Mouse (Mus musculus) stomach, postnatal 0 days (tissue): ENCODE measurements around the gene Samd5.

ENCODE experiments used
- CTCF ChIP-seq: IDR thresholded peaks from 2 replicates; pipeline ENCODE4 v1.5.1; 2016; ENCODE audit warnings: antibody characterized with exemption, low read depth, mild to moderate bottlenecking, moderate library complexity
- EP300 ChIP-seq: optimal IDR thresholded peaks from 2 replicates; pipeline ENCODE3; 2016; ENCODE audit warnings: antibody characterized with exemption

DNA sequence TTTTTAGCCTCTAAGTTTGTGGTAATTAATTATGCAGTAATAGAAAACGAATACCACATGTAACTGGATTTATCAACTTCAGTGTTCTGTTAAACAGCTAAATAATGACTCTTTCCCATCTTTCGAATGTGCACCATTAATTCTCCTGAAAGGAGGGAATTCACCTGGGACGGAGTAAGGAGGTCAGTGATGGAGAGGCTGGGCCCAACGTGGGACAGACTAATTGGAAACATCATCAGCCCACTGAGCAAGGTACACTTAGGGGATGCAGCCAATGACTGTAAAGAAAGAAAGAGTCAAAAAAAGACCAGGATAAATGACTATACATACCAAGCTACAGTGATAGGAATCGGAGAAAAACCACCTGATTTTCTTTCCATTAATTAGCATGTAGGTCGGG is 31.5 kb downstream of the Samd5 start:
- no peak for TF ChIP-seq CTCF
- TF ChIP-seq EP300 = no peak
